Mouse (Mus musculus): ENCODE results near the gene Smyd1. TPM values are rescaled to one million over a fixed set of nuclear protein-coding genes. Genes with fewer than 3 reads are reported as not detected.

Smyd1 gene
- polyA plus RNA-seq, 1 experiment from 2014 or later = 5.3 TPM

- Histone ChIP-seq H3K27me3 (ENCODE audit: control insufficient read depth, insufficient read depth, low read length) (no peaks in the 10 kb centered on the region), H3K4me2 (ENCODE audit: low read depth, low read length) (no peak overlapping the region), H3K4me1 (ENCODE audit: control insufficient read depth, insufficient read depth, low read length) (no peaks in the 10 kb centered on the region), H3K36me3 (ENCODE audit: control insufficient read depth, insufficient read depth, low read length) (no peaks in the 10 kb centered on the region), H3K4me3 (replicated peaks; ENCODE audit: low read length) (no peak overlapping the region), H3K27ac (ENCODE audit: low read length) (no peak overlapping the region), H3K9me3 (replicated peaks; ENCODE audit: control insufficient read depth, low read length) (no peaks in the 10 kb centered on the region), H3K9ac (ENCODE audit: low read length) (no peak overlapping the region)
- 50% methylated on average over 3 of the region's 3 CpGs for WGBS
- ATAC-seq (ENCODE audit: insufficient read depth, low FRiP score) = 0 out of 2 replicates have a peak, but pooled peaks have one; percentile 56
These were observed 97.7 kb downstream of the Smyd1 start for GRCm38 (mm10) chr6:71224184-71224943.

- WGBS = 85% methylated on average over 4 of the region's 4 CpGs
- no peaks in the 10 kb centered on the region for H3K9me3 ChIP-seq (replicated peaks; ENCODE audit: control insufficient read depth, low read length)
- H3K27me3 ChIP-seq (ENCODE audit: control insufficient read depth, insufficient read depth, low read length) = no peaks in the 10 kb centered on the region
- no peaks in the 10 kb centered on the region for H3K36me3 ChIP-seq (ENCODE audit: control insufficient read depth, insufficient read depth, low read length)
- H3K9ac ChIP-seq (ENCODE audit: low read length) = no peak overlapping the region
- H3K4me3 ChIP-seq (replicated peaks; ENCODE audit: low read length) = no peak overlapping the region
- H3K4me1 ChIP-seq (ENCODE audit: control insufficient read depth, insufficient read depth, low read length) = no peaks in the 10 kb centered on the region
- no peak for ATAC-seq (ENCODE audit: insufficient read depth, low FRiP score)
- no peak overlapping the region for H3K4me2 ChIP-seq (ENCODE audit: low read depth, low read length)
- H3K27ac ChIP-seq (ENCODE audit: low read length) = no peak overlapping the region
These were observed 100.5 kb downstream of the Smyd1 start for GRCm38 (mm10) chr6:71221501-71221900.

GRCm38 (mm10) chr6:71212471-71212870 lies 109.6 kb downstream of the Smyd1 start:
- H3K9ac ChIP-seq (ENCODE audit: low read length) = no peak overlapping the region
- no peak overlapping the region for H3K27ac ChIP-seq (ENCODE audit: low read length)
- H3K4me1 ChIP-seq (ENCODE audit: control insufficient read depth, insufficient read depth, low read length) = no peaks in the 10 kb centered on the region
- H3K4me3 ChIP-seq (replicated peaks; ENCODE audit: low read length) = no peak overlapping the region
- H3K27me3 ChIP-seq (ENCODE audit: control insufficient read depth, insufficient read depth, low read length) = no peaks in the 10 kb centered on the region
- no peak for ATAC-seq (ENCODE audit: insufficient read depth, low FRiP score)
- H3K4me2 ChIP-seq (ENCODE audit: low read depth, low read length) = no peak overlapping the region
- 96% methylated on average over 3 of the region's 3 CpGs for WGBS
- H3K36me3 ChIP-seq (ENCODE audit: control insufficient read depth, insufficient read depth, low read length) = no peaks in the 10 kb centered on the region
- no peaks in the 10 kb centered on the region for H3K9me3 ChIP-seq (replicated peaks; ENCODE audit: control insufficient read depth, low read length)

GRCm38 (mm10) chr6:71211917-71212316 lies 110.1 kb downstream of the Smyd1 start:
- no peak overlapping the region for H3K27ac ChIP-seq (ENCODE audit: low read length)
- ATAC-seq (ENCODE audit: insufficient read depth, low FRiP score) = no peak
- H3K36me3 ChIP-seq (ENCODE audit: control insufficient read depth, insufficient read depth, low read length) = no peaks in the 10 kb centered on the region
- no peaks in the 10 kb centered on the region for H3K27me3 ChIP-seq (ENCODE audit: control insufficient read depth, insufficient read depth, low read length)
- H3K4me1 ChIP-seq (ENCODE audit: control insufficient read depth, insufficient read depth, low read length) = no peaks in the 10 kb centered on the region
- H3K4me3 ChIP-seq (replicated peaks; ENCODE audit: low read length) = no peak overlapping the region
- WGBS = 63% methylated on average over 7 of the region's 7 CpGs
- H3K9me3 ChIP-seq (replicated peaks; ENCODE audit: control insufficient read depth, low read length) = no peaks in the 10 kb centered on the region
- H3K9ac ChIP-seq (ENCODE audit: low read length) = no peak overlapping the region
- H3K4me2 ChIP-seq (ENCODE audit: low read depth, low read length) = no peak overlapping the region

- Histone ChIP-seq H3K9ac (ENCODE audit: low read length) (no peak overlapping the region), H3K4me2 (ENCODE audit: low read depth, low read length) (no peak overlapping the region), H3K4me1 (ENCODE audit: control insufficient read depth, insufficient read depth, low read length) (no peaks in the 10 kb centered on the region), H3K4me3 (replicated peaks; ENCODE audit: low read length) (no peak overlapping the region), H3K27me3 (ENCODE audit: control insufficient read depth, insufficient read depth, low read length) (no peaks in the 10 kb centered on the region), H3K36me3 (ENCODE audit: control insufficient read depth, insufficient read depth, low read length) (no peaks in the 10 kb centered on the region), H3K27ac (ENCODE audit: low read length) (no peak overlapping the region), H3K9me3 (replicated peaks; ENCODE audit: control insufficient read depth, low read length) (no peaks in the 10 kb centered on the region)
- no peak for ATAC-seq (ENCODE audit: insufficient read depth, low FRiP score)
- WGBS = 83% methylated on average over 2 of the region's 2 CpGs
These were observed 113.3 kb downstream of the Smyd1 start for GRCm38 (mm10) chr6:71208691-71209090.

- Histone ChIP-seq H3K4me2 (ENCODE audit: low read depth, low read length) (no peak overlapping the region), H3K4me3 (replicated peaks; ENCODE audit: low read length) (no peak overlapping the region), H3K9ac (ENCODE audit: low read length) (no peak overlapping the region), H3K36me3 (ENCODE audit: control insufficient read depth, insufficient read depth, low read length) (no peaks in the 10 kb centered on the region), H3K27me3 (ENCODE audit: control insufficient read depth, insufficient read depth, low read length) (no peaks in the 10 kb centered on the region), H3K4me1 (ENCODE audit: control insufficient read depth, insufficient read depth, low read length) (no peaks in the 10 kb centered on the region), H3K9me3 (replicated peaks; ENCODE audit: control insufficient read depth, low read length) (no peaks in the 10 kb centered on the region), H3K27ac (ENCODE audit: low read length) (no peak overlapping the region)
- no peak for ATAC-seq (ENCODE audit: insufficient read depth, low FRiP score)
- 82% methylated on average over 8 of the region's 8 CpGs for WGBS
These were observed 117.9 kb downstream of the Smyd1 start for GRCm38 (mm10) chr6:71204166-71204565.

GRCm38 (mm10) chr6:71203674-71204073 lies 118.4 kb downstream of the Smyd1 start:
- Histone ChIP-seq H3K4me2 (ENCODE audit: low read depth, low read length) (no peak overlapping the region), H3K27me3 (ENCODE audit: control insufficient read depth, insufficient read depth, low read length) (no peaks in the 10 kb centered on the region), H3K27ac (ENCODE audit: low read length) (no peak overlapping the region), H3K4me1 (ENCODE audit: control insufficient read depth, insufficient read depth, low read length) (no peaks in the 10 kb centered on the region), H3K4me3 (replicated peaks; ENCODE audit: low read length) (no peak overlapping the region), H3K36me3 (ENCODE audit: control insufficient read depth, insufficient read depth, low read length) (no peaks in the 10 kb centered on the region), H3K9ac (ENCODE audit: low read length) (no peak overlapping the region), H3K9me3 (replicated peaks; ENCODE audit: control insufficient read depth, low read length) (no peaks in the 10 kb centered on the region)
- 72% methylated on average over 5 of the region's 5 CpGs for WGBS
- ATAC-seq (ENCODE audit: insufficient read depth, low FRiP score) = peak; percentile 25; the same call in 1 of the 2 replicates

- no peak for ATAC-seq (ENCODE audit: insufficient read depth, low FRiP score)
- H3K9me3 ChIP-seq (replicated peaks; ENCODE audit: control insufficient read depth, low read length) = no peaks in the 10 kb centered on the region
- H3K9ac ChIP-seq (ENCODE audit: low read length) = no peak overlapping the region
- H3K27ac ChIP-seq (ENCODE audit: low read length) = no peak overlapping the region
- H3K4me1 ChIP-seq (ENCODE audit: control insufficient read depth, insufficient read depth, low read length) = no peaks in the 10 kb centered on the region
- 49% methylated on average over 5 of the region's 5 CpGs for WGBS
- H3K36me3 ChIP-seq (ENCODE audit: control insufficient read depth, insufficient read depth, low read length) = no peaks in the 10 kb centered on the region
- H3K27me3 ChIP-seq (ENCODE audit: control insufficient read depth, insufficient read depth, low read length) = no peaks in the 10 kb centered on the region
- no peak overlapping the region for H3K4me3 ChIP-seq (replicated peaks; ENCODE audit: low read length)
- no peak overlapping the region for H3K4me2 ChIP-seq (ENCODE audit: low read depth, low read length)
These were observed 120.1 kb downstream of the Smyd1 start for GRCm38 (mm10) chr6:71201925-71202324.

GRCm38 (mm10) chr6:71199612-71200011 lies 122.4 kb downstream of the Smyd1 start, which contains the start of gene Fabp1:
TSS of gene Fabp1 (plus strand) at chr6:71199827.
- Histone ChIP-seq H3K4me1 (ENCODE audit: control insufficient read depth, insufficient read depth, low read length) (no peaks in the 10 kb centered on the region), H3K4me3 (replicated peaks; ENCODE audit: low read length) (no peak within 1 kb of the TSS), H3K36me3 (ENCODE audit: control insufficient read depth, insufficient read depth, low read length) (no peaks in the 10 kb centered on the region), H3K4me2 (ENCODE audit: low read depth, low read length) (no peak within 1 kb of the TSS), H3K9ac (ENCODE audit: low read length) (no peak within 1 kb of the TSS), H3K9me3 (replicated peaks; ENCODE audit: control insufficient read depth, low read length) (no peaks in the 10 kb centered on the region), H3K27ac (ENCODE audit: low read length) (no peak within 1 kb of the TSS), H3K27me3 (ENCODE audit: control insufficient read depth, insufficient read depth, low read length) (no peaks in the 10 kb centered on the region)
- 74% methylated on average over 4 of the region's 4 CpGs for WGBS
- no peak for ATAC-seq (ENCODE audit: insufficient read depth, low FRiP score)
